Mouse (Mus musculus): ENCODE measurements around the gene Numbl.
"Not testable (repeated sequence)": the region's sequence is repeated elsewhere in the genome, so short reads cannot be mapped to it uniquely, and the experiment has no call there.

Numbl gene

GRCm38 (mm10) chr7:27258205-27258899, at the start of gene Numbl:
Gene Numbl (plus strand): TSS chr7:27258433.
- DNase-seq: peak; percentile 94

GRCm38 (mm10) chr7:27212626-27213025, 45.6 kb upstream of the Numbl start:
- no peak for DNase-seq

GRCm38 (mm10) chr7:27218586-27218985, 39.6 kb upstream of the Numbl start:
- DNase-seq: no peak

- DNase-seq: no peak
Observed at GRCm38 (mm10) chr7:27219937-27220336, 38.3 kb upstream of the Numbl start.

- no peak for DNase-seq
Observed at GRCm38 (mm10) chr7:27221939-27222338, 36.3 kb upstream of the Numbl start.

- DNase-seq: no peak
Observed at GRCm38 (mm10) chr7:27222538-27222937, 35.7 kb upstream of the Numbl start.

- DNase-seq: peak; percentile 71
Observed at GRCm38 (mm10) chr7:27224877-27225575, 33.2 kb upstream of the Numbl start.

- DNase-seq: no peak
Observed at GRCm38 (mm10) chr7:27227276-27227675, 31.0 kb upstream of the Numbl start.

GRCm38 (mm10) chr7:27227676-27228075, 30.6 kb upstream of the Numbl start:
- no peak for DNase-seq

- DNase-seq: peak; percentile 93
Observed at GRCm38 (mm10) chr7:27228281-27228821, 29.9 kb upstream of the Numbl start, which contains the start of gene Itpkc. Gene Itpkc (minus strand): TSS chr7:27228661.

- DNase-seq: no peak
Observed at GRCm38 (mm10) chr7:27228865-27229264, 29.4 kb upstream of the Numbl start.

- no peak for DNase-seq
Observed at GRCm38 (mm10) chr7:27230781-27231180, 27.5 kb upstream of the Numbl start.

- peak; percentile 83 for DNase-seq
Observed at GRCm38 (mm10) chr7:27231693-27232331, 26.4 kb upstream of the Numbl start.

GRCm38 (mm10) chr7:27232781-27233281, 25.4 kb upstream of the Numbl start, which contains the start of gene Coq8b:
Gene Coq8b (plus strand): TSS chr7:27233023.
- peak; percentile 95 for DNase-seq

- DNase-seq: no peak
Observed at GRCm38 (mm10) chr7:27233300-27233699, 24.9 kb upstream of the Numbl start.

- DNase-seq: no peak
Observed at GRCm38 (mm10) chr7:27235726-27236125, 22.5 kb upstream of the Numbl start.

- no peak for DNase-seq
Observed at GRCm38 (mm10) chr7:27237527-27237926, 20.7 kb upstream of the Numbl start.

GRCm38 (mm10) chr7:27238568-27238967, 19.7 kb upstream of the Numbl start:
- DNase-seq: no peak

- no peak for DNase-seq
Observed at GRCm38 (mm10) chr7:27243211-27243610, 15.0 kb upstream of the Numbl start.

GRCm38 (mm10) chr7:27244088-27244487, 14.1 kb upstream of the Numbl start:
- DNase-seq: not testable (repeated sequence)

GRCm38 (mm10) chr7:27249146-27249545, 9.1 kb upstream of the Numbl start:
- no peak for DNase-seq

- no peak for DNase-seq
Observed at GRCm38 (mm10) chr7:27249928-27250327, 8.3 kb upstream of the Numbl start.

- no peak for DNase-seq
Observed at GRCm38 (mm10) chr7:27251946-27252345, 6.3 kb upstream of the Numbl start.

Measured in layer of hippocampus, adult 9-11 months (tissue).